15 mouse cellular contexts compared by ENCODE assay signal in genomic region chr13:112327511-112327910, GRCm38 (mm10). TPM values are rescaled to one million over a fixed set of nuclear protein-coding genes. Genes with fewer than 3 reads are reported as not detected.
A peak's percentile ranks its signal among the peaks of the same experiment; 100 is the strongest.
DNase-seq lines count a peak whose midpoint lies in the region; ATAC-seq and TF ChIP-seq lines count a peak whose summit lies in the region.
"Had no signal": no experiment of that assay in that cellular context is flagged by ENCODE, and none has a peak within 500 bp of the region (broad histone marks: within the 10 kb centered on the region; RNA-seq: fewer than 3 reads in every experiment).

No protein-coding gene starts in this region.

- no peak for ATAC-seq in forebrain, embryonic 14.5 days
- no peak for ATAC-seq in forebrain, postnatal 0 days
- no peak for ATAC-seq in kidney, embryonic 15.5 days (replicated peaks; ENCODE audit: low FRiP score)
- ATAC-seq in heart, embryonic 14.5 days (ENCODE audit: insufficient number of reproducible peaks, insufficient read depth, low FRiP score, low read depth): no peak

- DNase-seq in forebrain, embryonic 14.5 days (ENCODE audit: low spot score): peak; percentile 20
- DNase-seq in forebrain, postnatal 0 days: no peak
- DNase-seq in kidney, postnatal 4 days: no peak
- DNase-seq in MN1 (ENCODE audit: low spot score): peak; percentile 39
- no peak for DNase-seq in cerebellum, postnatal 4 days (ENCODE audit: low spot score in 2 of 2)
- DNase-seq in gastrocnemius, postnatal 4 days (ENCODE audit: low spot score in 2 of 2): no peak
- DNase-seq: adrenal gland, adult 8-10 months; B cell, adult 2 months; cerebellum, adult 18-20 months; layer of hippocampus, adult 9-11 months; thymus, postnatal 36 days had no signal

- H3K4me2 ChIP-seq in forebrain, embryonic 14.5 days (ENCODE audit: low read length): no peak overlapping the region
- H3K4me2 ChIP-seq in forebrain, postnatal 0 days (ENCODE audit: low read depth): no peak overlapping the region
- no peak overlapping the region for H3K4me2 ChIP-seq in kidney, embryonic 15.5 days
- no peak overlapping the region for H3K4me2 ChIP-seq in heart, embryonic 14.5 days (ENCODE audit: low read length)
- H3K4me2 ChIP-seq: hindbrain, embryonic 15.5 days had no signal

- no peaks in the 10 kb centered on the region for H3K36me3 ChIP-seq in forebrain, embryonic 14.5 days (ENCODE audit: control insufficient read depth, insufficient read depth, low read length)
- H3K36me3 ChIP-seq in forebrain, postnatal 0 days (ENCODE audit: insufficient read depth): no peaks in the 10 kb centered on the region
- H3K36me3 ChIP-seq in kidney, embryonic 15.5 days: no peaks in the 10 kb centered on the region
- no peaks in the 10 kb centered on the region for H3K36me3 ChIP-seq in heart, embryonic 14.5 days (ENCODE audit: control insufficient read depth, insufficient read depth, low read length)
- H3K36me3 ChIP-seq: hindbrain, embryonic 15.5 days had no signal

- no peaks in the 10 kb centered on the region for H3K27me3 ChIP-seq in forebrain, embryonic 14.5 days (replicated peaks; ENCODE audit: control insufficient read depth, insufficient read depth, low read length)
- no peaks in the 10 kb centered on the region for H3K27me3 ChIP-seq in forebrain, postnatal 0 days (ENCODE audit: insufficient read depth, low read length)
- H3K27me3 ChIP-seq in kidney, embryonic 15.5 days: no peaks in the 10 kb centered on the region
- no peaks in the 10 kb centered on the region for H3K27me3 ChIP-seq in heart, embryonic 14.5 days (ENCODE audit: control insufficient read depth, insufficient read depth, low read length)
- H3K27me3 ChIP-seq: hindbrain, embryonic 15.5 days had no signal

- peaks cover 18% of the 10 kb centered on the region; the same call in 1 of the 2 replicates for H3K4me1 ChIP-seq in forebrain, embryonic 14.5 days (ENCODE audit: control insufficient read depth, insufficient read depth, low read length)
- H3K4me1 ChIP-seq in forebrain, postnatal 0 days (ENCODE audit: insufficient read depth): peaks cover 12% of the 10 kb centered on the region
- H3K4me1 ChIP-seq in kidney, embryonic 15.5 days: peaks cover 25% of the 10 kb centered on the region
- peaks cover 11 to 15% of the 10 kb centered on the region in 2 experiments; a peak in 3 of 4 replicates for H3K4me1 ChIP-seq in heart, embryonic 14.5 days (ENCODE audit: control insufficient read depth in 2 of 2, insufficient read depth in 2 of 2, low read length in 2 of 2)

- no peak for TF ChIP-seq CTCF in forebrain, postnatal 0 days (IDR thresholded peaks at IDR 0.05; ENCODE audit: low read depth)

- no peak overlapping the region for H3K27ac ChIP-seq in forebrain, embryonic 14.5 days (ENCODE audit: low read depth, low read length)
- H3K27ac ChIP-seq in forebrain, postnatal 0 days (ENCODE audit: low read depth, low read length): no peak overlapping the region
- peak overlapping the region; percentile 49; the same call in 1 of the 2 replicates for H3K27ac ChIP-seq in kidney, embryonic 15.5 days
- peak overlapping the region; percentile 66 to 72 for H3K27ac ChIP-seq in heart, embryonic 14.5 days (replicated peaks in 1 of 2; ENCODE audit: control insufficient read depth in 1 of 2, insufficient read depth in 1 of 2, low read depth in 2 of 2, low read length in 2 of 2)
- H3K27ac ChIP-seq: hindbrain, embryonic 15.5 days had no signal

- no peak overlapping the region for H3K4me3 ChIP-seq in forebrain, embryonic 14.5 days (ENCODE audit: low read depth, low read length)
- no peak overlapping the region for H3K4me3 ChIP-seq in forebrain, postnatal 0 days (ENCODE audit: low read depth, low read length)
- H3K4me3 ChIP-seq in kidney, embryonic 15.5 days (replicated peaks): no peak overlapping the region
- H3K4me3 ChIP-seq in heart, embryonic 14.5 days (ENCODE audit: control insufficient read depth in 1 of 2, insufficient read depth in 1 of 2, low read depth in 1 of 2, low read length in 2 of 2): no peak overlapping the region
- H3K4me3 ChIP-seq: hindbrain, embryonic 15.5 days had no signal

- H3K9ac ChIP-seq in forebrain, embryonic 14.5 days (ENCODE audit: low read length): no peak overlapping the region
- H3K9ac ChIP-seq in forebrain, postnatal 0 days: no peak overlapping the region
- H3K9ac ChIP-seq in kidney, embryonic 15.5 days: no peak overlapping the region
- H3K9ac ChIP-seq in heart, embryonic 14.5 days (ENCODE audit: low read length): no peak overlapping the region
- H3K9ac ChIP-seq: hindbrain, embryonic 15.5 days had no signal

- H3K9me3 ChIP-seq in forebrain, embryonic 14.5 days (replicated peaks; ENCODE audit: control insufficient read depth, low read length): no peaks in the 10 kb centered on the region
- H3K9me3 ChIP-seq in forebrain, postnatal 0 days (ENCODE audit: low read length): no peaks in the 10 kb centered on the region
- no peaks in the 10 kb centered on the region for H3K9me3 ChIP-seq in kidney, embryonic 15.5 days (replicated peaks)
- H3K9me3 ChIP-seq in heart, embryonic 14.5 days (ENCODE audit: control insufficient read depth, low read length): no peaks in the 10 kb centered on the region
- H3K9me3 ChIP-seq: hindbrain, embryonic 15.5 days had no signal

- 76% methylated on average over 4 of the region's 4 CpGs for WGBS in forebrain, embryonic 14.5 days
- whole genome bisulfite sequencing in forebrain, postnatal 0 days: 60% methylated on average over 4 of the region's 4 CpGs
- WGBS in kidney, embryonic 15.5 days: 34% methylated on average over 4 of the region's 4 CpGs
- WGBS in heart, embryonic 14.5 days: 19% methylated on average over 4 of the region's 4 CpGs

RNA-seq across cellular contexts. Expression of gene Ankrd55, which starts 39.3 kb away (rescaled TPM):
- polyA plus RNA-seq in forebrain, embryonic 14.5 days (2014; fragmentation: Nextera tagmentation; extraction: Ambion mirVana): 2.6 and 3.6 TPM in 2 replicates
- 10.5 and 15.6 TPM in 2 replicates for total RNA-seq in forebrain, postnatal 0 days (2014; rRNA removed)
- 3.4 and 5.7 TPM in 2 replicates for polyA plus RNA-seq in forebrain, postnatal 0 days (2015; fragmentation: Nextera tagmentation; extraction: Ambion mirVana)
- polyA plus RNA-seq in kidney, embryonic 15.5 days (2015; fragmentation: Nextera tagmentation; extraction: Ambion mirVana): 0.21 and 0.31 TPM in 2 replicates
- polyA plus RNA-seq in heart, embryonic 14.5 days (2014; fragmentation: Nextera tagmentation; extraction: Ambion mirVana): 0.08 TPM in 2 replicates
- under 1 TPM; 0.10 to 0.44 TPM for total RNA-seq in gastrocnemius, postnatal 4 days (2021)
- total RNA-seq: megakaryocyte progenitor cell, adult 5-6 weeks had no signal

Comparison
In these comparisons a context has a peak if more than half of its experiments do, and no peak if none do; other contexts are left out.
1. DNase-seq: peak in forebrain, embryonic 14.5 days (single experiment) and MN1 (single experiment); none in forebrain, postnatal 0 days (single experiment), kidney, postnatal 4 days (0 of 2), cerebellum, postnatal 4 days (0 of 2) and gastrocnemius, postnatal 4 days (0 of 2).
2. H3K27ac ChIP-seq: peak in kidney, embryonic 15.5 days (single experiment) and heart, embryonic 14.5 days (2 of 2); none in forebrain, embryonic 14.5 days (single experiment) and forebrain, postnatal 0 days (single experiment).